Mouse (Mus musculus): Measurements from ENCODE around the gene Rubcnl.
A peak's percentile ranks its signal among the peaks of the same experiment; 100 is the strongest.

DNA sequence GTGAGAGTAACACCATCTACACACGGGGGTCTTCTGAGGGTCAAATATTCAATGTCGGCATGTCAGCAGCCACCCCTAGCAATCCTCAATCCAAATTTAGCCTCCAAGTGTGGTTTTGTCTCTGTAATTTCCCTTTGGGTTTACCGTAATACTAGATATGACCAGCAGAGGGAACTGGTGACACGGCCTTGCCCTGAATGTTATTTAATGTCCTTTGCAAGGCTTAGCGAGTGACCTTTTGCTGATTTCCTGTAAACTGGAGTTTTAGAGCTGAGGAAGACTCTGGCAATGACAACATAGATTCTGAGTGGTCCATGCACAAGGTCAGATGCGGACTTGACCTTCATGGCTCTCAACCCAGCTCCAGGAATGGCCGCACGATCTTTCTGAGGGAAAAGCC lies 44.7 kb downstream of the Rubcnl start:
- peak; percentile 95 for TF ChIP-seq CTCF (IDR thresholded peaks at IDR 0.05; ENCODE audit: low read depth)
- no peak for TF ChIP-seq EP300 (IDR thresholded peaks at IDR 0.05; ENCODE audit: low read depth)
